Mouse (Mus musculus): ENCODE measurements around the gene Dnajc8. TPM values are rescaled to one million over a fixed set of nuclear protein-coding genes. Genes with fewer than 3 reads are reported as not detected.

Gene Dnajc8
- total RNA-seq, 1 experiment, result 167 TPM

DNA sequence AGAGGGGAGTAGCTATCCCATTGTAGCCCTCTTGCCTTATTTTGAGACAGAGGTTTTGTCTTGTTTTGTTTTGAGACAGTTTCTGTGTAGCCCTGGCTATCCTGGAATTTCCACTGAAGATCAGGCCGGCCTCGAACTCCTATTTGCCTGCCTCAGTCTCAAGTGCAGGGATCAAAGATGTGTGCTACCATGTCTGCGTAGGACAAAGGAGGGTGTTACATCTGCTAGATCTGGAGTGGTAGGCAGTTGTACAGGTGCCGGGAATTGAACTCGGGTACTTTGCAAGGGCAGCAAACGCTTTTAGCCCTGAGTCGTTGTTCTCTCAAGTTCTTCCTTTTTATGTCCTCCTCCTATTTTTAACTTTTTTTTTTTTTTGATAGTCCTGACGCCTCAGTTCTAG lies 44.3 kb upstream of the Dnajc8 start:
- Histone ChIP-seq H3K4me1 (ENCODE audit: control insufficient read depth in 2 of 2, insufficient read depth in 2 of 2, low read length in 2 of 2, poor library complexity in 1 of 2) (peaks cover 0 to 5% of the 10 kb centered on the region in 2 experiments; a peak in 2 of 4 replicates), H3K9me3 (ENCODE audit: control insufficient read depth, insufficient read depth, low read depth, low read length) (no peaks in the 10 kb centered on the region), H3K9ac (ENCODE audit: insufficient read depth, low read depth, low read length, poor library complexity, severe bottlenecking) (no peak overlapping the region), H3K27ac (ENCODE audit: insufficient read depth, low read depth, low read length, poor library complexity, severe bottlenecking) (no peak overlapping the region), H3K36me3 (ENCODE audit: control insufficient read depth, insufficient read depth, low read length, poor library complexity, severe bottlenecking) (peaks cover 41% of the 10 kb centered on the region), H3K4me3 (ENCODE audit: insufficient read depth in 1 of 2, low read depth in 1 of 2, low read length in 2 of 2, poor library complexity in 1 of 2, severe bottlenecking in 1 of 2) (no peak overlapping the region)
- TF ChIP-seq ZC3H11A (IDR thresholded peaks at IDR 0.05; ENCODE audit: borderline replicate concordance, low read depth, low read length), result no peak
- TF ChIP-seq CHD2 (IDR thresholded peaks at IDR 0.05; ENCODE audit: low read depth, low read length), result no peak
- TF ChIP-seq HCFC1 (IDR thresholded peaks at IDR 0.05; ENCODE audit: borderline replicate concordance, insufficient read depth, low read length), result no peak
- TF ChIP-seq MAFK (IDR thresholded peaks at IDR 0.05; ENCODE audit: insufficient read depth, low read depth, low read length), result no peak
- TF ChIP-seq ZNF384 (IDR thresholded peaks at IDR 0.05; ENCODE audit: low read depth, low read length), result no peak
- DNase-seq (ENCODE audit: low read depth, low spot score), result no peak
- in situ Hi-C loops (cut with MboI; ENCODE audit: low sequenced_read_pairs in 2 of 2, unreplicated experiment in 2 of 2), result no loop called here

DNA sequence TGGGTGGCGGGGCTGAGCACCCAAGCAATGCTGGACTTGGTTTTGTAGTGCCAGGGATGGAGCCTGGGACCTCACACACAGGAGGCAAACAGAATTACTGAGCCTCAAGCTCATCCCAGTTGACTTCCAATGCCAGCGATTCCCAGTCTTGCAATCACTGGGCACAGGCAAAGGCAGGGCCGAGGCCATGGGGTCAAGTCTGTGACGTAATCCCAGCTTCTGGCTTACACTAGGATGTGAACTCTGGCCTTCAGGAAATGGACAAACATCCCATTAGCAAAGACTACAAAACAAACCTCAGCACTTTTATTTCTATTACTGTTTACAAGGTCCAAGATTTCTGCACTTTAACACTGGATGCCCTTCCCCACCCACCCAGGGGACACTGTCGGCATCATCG lies 43.6 kb upstream of the Dnajc8 start:
- Histone ChIP-seq H3K4me1 (ENCODE audit: control insufficient read depth in 2 of 2, insufficient read depth in 2 of 2, low read length in 2 of 2, poor library complexity in 1 of 2) (peaks cover 0 to 5% of the 10 kb centered on the region in 2 experiments; a peak in 2 of 4 replicates), H3K9ac (ENCODE audit: insufficient read depth, low read depth, low read length, poor library complexity, severe bottlenecking) (no peak overlapping the region), H3K27ac (ENCODE audit: insufficient read depth, low read depth, low read length, poor library complexity, severe bottlenecking) (no peak overlapping the region), H3K4me3 (ENCODE audit: insufficient read depth in 1 of 2, low read depth in 1 of 2, low read length in 2 of 2, poor library complexity in 1 of 2, severe bottlenecking in 1 of 2) (no peak overlapping the region), H3K36me3 (ENCODE audit: control insufficient read depth, insufficient read depth, low read length, poor library complexity, severe bottlenecking) (peaks cover 45% of the 10 kb centered on the region), H3K9me3 (ENCODE audit: control insufficient read depth, insufficient read depth, low read depth, low read length) (no peaks in the 10 kb centered on the region)
- TF ChIP-seq ZC3H11A (IDR thresholded peaks at IDR 0.05; ENCODE audit: borderline replicate concordance, low read depth, low read length) (no peak), MAFK (IDR thresholded peaks at IDR 0.05; ENCODE audit: insufficient read depth, low read depth, low read length) (no peak), CHD2 (IDR thresholded peaks at IDR 0.05; ENCODE audit: low read depth, low read length) (no peak), ZNF384 (IDR thresholded peaks at IDR 0.05; ENCODE audit: low read depth, low read length) (no peak), HCFC1 (IDR thresholded peaks at IDR 0.05; ENCODE audit: borderline replicate concordance, insufficient read depth, low read length) (no peak)
- DNase-seq (ENCODE audit: low read depth, low spot score), result no peak
- in situ Hi-C loops (cut with MboI; ENCODE audit: low sequenced_read_pairs in 2 of 2, unreplicated experiment in 2 of 2), result no loop called here

DNA sequence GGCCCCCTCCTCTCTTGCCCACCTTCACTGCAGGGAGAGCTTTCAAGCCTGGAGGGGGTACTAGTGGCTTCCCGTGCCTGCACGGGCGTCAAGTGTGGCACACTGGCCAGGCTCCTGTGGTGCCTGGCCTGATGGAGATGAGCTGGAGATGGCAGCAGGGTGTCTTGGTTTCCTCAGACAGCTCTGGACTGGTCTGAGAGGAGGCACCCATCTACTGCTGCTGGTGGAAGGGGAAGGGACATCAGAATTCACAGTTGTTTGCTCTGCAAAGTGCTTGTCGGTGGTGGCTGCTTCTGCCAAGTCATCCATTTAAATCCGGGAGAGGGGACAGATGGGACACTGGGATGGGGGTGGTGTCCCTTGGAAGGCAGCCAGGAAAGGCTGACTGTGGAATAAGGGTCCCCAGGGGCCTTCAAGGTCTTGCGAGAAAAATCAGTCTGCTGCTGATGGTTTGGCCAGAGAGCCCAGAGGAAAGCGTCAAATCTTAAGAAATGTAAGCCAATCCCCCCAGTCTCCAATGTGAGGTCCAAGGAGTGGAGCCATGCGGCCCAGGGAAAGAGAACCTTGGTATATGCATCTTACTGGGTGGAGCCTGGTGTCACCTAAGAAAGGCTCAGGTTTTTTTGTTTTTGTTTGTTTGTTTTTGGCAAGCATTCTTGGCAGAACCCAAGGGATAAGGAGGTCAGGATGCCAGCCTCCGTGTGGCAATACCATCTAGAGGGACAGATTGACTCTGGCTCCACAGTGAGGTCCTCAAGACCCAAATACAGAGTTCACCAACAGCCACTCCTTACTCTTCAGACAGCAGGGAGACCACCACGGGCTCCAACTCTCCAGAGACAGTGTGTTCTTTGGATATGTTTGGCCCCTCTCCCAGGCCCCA lies 42.9 kb upstream of the Dnajc8 start:
- Histone ChIP-seq H3K9ac (ENCODE audit: insufficient read depth, low read depth, low read length, poor library complexity, severe bottlenecking) (no peak overlapping the region), H3K4me1 (ENCODE audit: control insufficient read depth in 2 of 2, insufficient read depth in 2 of 2, low read length in 2 of 2, poor library complexity in 1 of 2) (peaks cover 0 to 5% of the 10 kb centered on the region in 2 experiments; a peak in 2 of 4 replicates), H3K9me3 (ENCODE audit: control insufficient read depth, insufficient read depth, low read depth, low read length) (no peaks in the 10 kb centered on the region), H3K27ac (ENCODE audit: insufficient read depth, low read depth, low read length, poor library complexity, severe bottlenecking) (no peak overlapping the region), H3K4me3 (ENCODE audit: insufficient read depth in 1 of 2, low read depth in 1 of 2, low read length in 2 of 2, poor library complexity in 1 of 2, severe bottlenecking in 1 of 2) (no peak overlapping the region), H3K36me3 (ENCODE audit: control insufficient read depth, insufficient read depth, low read length, poor library complexity, severe bottlenecking) (peaks cover 52% of the 10 kb centered on the region)
- TF ChIP-seq CHD2 (IDR thresholded peaks at IDR 0.05; ENCODE audit: low read depth, low read length) (no peak), HCFC1 (IDR thresholded peaks at IDR 0.05; ENCODE audit: borderline replicate concordance, insufficient read depth, low read length) (no peak), ZC3H11A (IDR thresholded peaks at IDR 0.05; ENCODE audit: borderline replicate concordance, low read depth, low read length) (no peak), MAFK (IDR thresholded peaks at IDR 0.05; ENCODE audit: insufficient read depth, low read depth, low read length) (no peak), ZNF384 (IDR thresholded peaks at IDR 0.05; ENCODE audit: low read depth, low read length) (no peak)
- no peak for DNase-seq (ENCODE audit: low read depth, low spot score)
- in situ Hi-C loops (cut with MboI; ENCODE audit: low sequenced_read_pairs in 2 of 2, unreplicated experiment in 2 of 2), result no loop called here

DNA sequence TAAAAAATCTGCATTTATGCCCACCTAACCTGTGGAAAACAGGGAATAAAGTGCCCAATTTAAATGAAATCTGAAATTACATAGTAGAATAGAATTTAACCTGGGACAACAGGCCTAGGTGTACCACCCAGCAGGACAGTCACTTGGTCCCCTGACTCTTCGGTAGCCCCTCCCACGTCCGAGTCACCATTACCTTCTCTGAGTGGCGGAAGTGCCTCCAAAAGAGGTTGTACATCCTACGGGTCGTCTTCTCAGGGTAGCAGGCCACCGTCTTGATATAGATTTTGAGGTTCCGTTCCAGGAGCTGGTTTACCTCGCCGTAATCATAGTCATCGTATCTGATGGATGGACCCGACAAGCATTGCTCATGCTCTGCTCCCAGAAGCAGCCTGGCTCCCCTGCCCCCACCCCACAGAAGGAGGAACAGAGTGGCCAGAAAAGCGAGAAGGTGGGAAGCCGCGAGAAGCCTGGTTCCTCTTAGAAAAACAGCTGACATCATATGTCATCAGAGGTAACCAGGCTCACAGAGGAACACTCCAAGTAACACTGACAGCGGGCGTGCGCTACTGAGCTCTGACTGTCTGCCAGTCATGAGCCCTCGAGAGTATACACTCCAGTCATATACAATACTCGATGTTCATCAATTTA lies 41.0 kb upstream of the Dnajc8 start:
- Histone ChIP-seq H3K36me3 (ENCODE audit: control insufficient read depth, insufficient read depth, low read length, poor library complexity, severe bottlenecking) (peaks cover 72% of the 10 kb centered on the region), H3K4me1 (ENCODE audit: control insufficient read depth in 2 of 2, insufficient read depth in 2 of 2, low read length in 2 of 2, poor library complexity in 1 of 2) (peaks cover 0 to 3% of the 10 kb centered on the region in 2 experiments; a peak in 1 of 4 replicates), H3K27ac (ENCODE audit: insufficient read depth, low read depth, low read length, poor library complexity, severe bottlenecking) (no peak overlapping the region), H3K4me3 (ENCODE audit: insufficient read depth in 1 of 2, low read depth in 1 of 2, low read length in 2 of 2, poor library complexity in 1 of 2, severe bottlenecking in 1 of 2) (no peak overlapping the region), H3K9me3 (ENCODE audit: control insufficient read depth, insufficient read depth, low read depth, low read length) (no peaks in the 10 kb centered on the region), H3K9ac (ENCODE audit: insufficient read depth, low read depth, low read length, poor library complexity, severe bottlenecking) (no peak overlapping the region)
- no peak for TF ChIP-seq MAFK (IDR thresholded peaks at IDR 0.05; ENCODE audit: insufficient read depth, low read depth, low read length)
- TF ChIP-seq ZNF384 (IDR thresholded peaks at IDR 0.05; ENCODE audit: low read depth, low read length), result no peak
- no peak for TF ChIP-seq CHD2 (IDR thresholded peaks at IDR 0.05; ENCODE audit: low read depth, low read length)
- no peak for TF ChIP-seq ZC3H11A (IDR thresholded peaks at IDR 0.05; ENCODE audit: borderline replicate concordance, low read depth, low read length)
- no peak for TF ChIP-seq HCFC1 (IDR thresholded peaks at IDR 0.05; ENCODE audit: borderline replicate concordance, insufficient read depth, low read length)
- DNase-seq (ENCODE audit: low read depth, low spot score), result no peak
- in situ Hi-C loops (cut with MboI; ENCODE audit: low sequenced_read_pairs in 2 of 2, unreplicated experiment in 2 of 2), result no loop called here

Measured in ES-E14 (cell line).